Mouse (Mus musculus) heart, embryonic 13.5 days (tissue): ENCODE results near the gene Ncf2. TPM values are rescaled to one million over a fixed set of nuclear protein-coding genes. Genes with fewer than 3 reads are reported as not detected.
"Not testable (repeated sequence)": the region's sequence is repeated elsewhere in the genome, so short reads cannot be mapped to it uniquely, and the experiment has no call there.

ENCODE experiments used
- ATAC-seq: fragments of 200-750 bp; cut with Nextera tagmentation; 2 replicates; pipeline ENCODE4 v1.8.0; 2017; ENCODE audit warnings: moderate TSS enrichment; ENCODE audit not compliant: insufficient number of reproducible peaks, low FRiP score, low TSS enrichment; ENCODE audit errors: extremely low read depth
- H3K27ac ChIP-seq: fragments of 300-500 bp; sonication (generic); replicated peaks from 2 replicates; pipeline ENCODE4 v1.5.1; 2015; ENCODE audit warnings: moderate library complexity, mild to moderate bottlenecking, inconsistent platforms
- H3K27me3 ChIP-seq: fragments of 300-500 bp; sonication (generic); replicated peaks from 2 replicates; pipeline ENCODE4 v1.6.1; 2015; ENCODE audit warnings: mild to moderate bottlenecking, inconsistent platforms
- H3K36me3 ChIP-seq: fragments of 300-500 bp; sonication (generic); 2 replicates; pipeline ENCODE4 v1.6.1; 2015; ENCODE audit warnings: mild to moderate bottlenecking, inconsistent platforms
- H3K4me1 ChIP-seq: fragments of 300-500 bp; sonication (generic); 2 replicates; pipeline ENCODE4 v1.6.1; 2015; ENCODE audit warnings: inconsistent platforms
- H3K4me2 ChIP-seq: fragments of 300-500 bp; sonication (generic); 2 replicates; pipeline ENCODE4 v1.6.1; 2015; ENCODE audit warnings: inconsistent platforms, mild to moderate bottlenecking, moderate library complexity
- H3K4me3 ChIP-seq: fragments of 300-500 bp; sonication (generic); 2 replicates; pipeline ENCODE4 v1.5.1; 2015; ENCODE audit warnings: moderate library complexity, mild to moderate bottlenecking, inconsistent platforms
- H3K9ac ChIP-seq: fragments of 300-500 bp; sonication (generic); 2 replicates; pipeline ENCODE4 v1.6.1; 2015; ENCODE audit warnings: inconsistent platforms, mild to moderate bottlenecking, moderate library complexity
- H3K9me3 ChIP-seq: fragments of 300-500 bp; sonication (generic); 2 replicates; pipeline ENCODE4 v1.6.1; 2016; ENCODE audit warnings: inconsistent platforms
- WGBS: fragments of 180-500 bp; shearing (Covaris S2); methylation state at CpG from one replicate; pipeline ENCODE4 v1.1.7; 2015; ENCODE audit warnings: mixed read lengths; 5-methylcytosine and 5-hydroxymethylcytosine counted together
- polyA plus RNA-seq: library from polyadenylated mRNA; unstranded; fragments of >200 nt; fragmentation: Nextera tagmentation; extraction: Ambion mirVana; gene quantifications from 2 replicates; pipeline ENCODE4 v1.2.1, GENCODE M21; 2015

Gene Ncf2
- polyA plus RNA-seq, 1 experiment from 2014 or later = 4.6 TPM

GRCm38 (mm10) chr1:152785446-152785845 is 14.5 kb upstream of the Ncf2 start:
- WGBS = 78% methylated on average over 3 of the region's 3 CpGs
- H3K4me1 ChIP-seq, H3K36me3 ChIP-seq, H3K9ac ChIP-seq, H3K4me2 ChIP-seq, H3K27me3 ChIP-seq, H3K9me3 ChIP-seq, ATAC-seq, H3K4me3 ChIP-seq, H3K27ac ChIP-seq: not testable (repeated sequence)

GRCm38 (mm10) chr1:152786953-152787352 is 13.0 kb upstream of the Ncf2 start:
- ATAC-seq = no peak
- no peak overlapping the region for H3K4me3 ChIP-seq
- no peaks in the 10 kb centered on the region for H3K9me3 ChIP-seq
- H3K27me3 ChIP-seq = no peaks in the 10 kb centered on the region
- H3K36me3 ChIP-seq = no peaks in the 10 kb centered on the region
- H3K9ac ChIP-seq = no peak overlapping the region
- H3K4me2 ChIP-seq = no peak overlapping the region
- WGBS = 81% methylated on average over 4 of the region's 4 CpGs
- H3K4me1 ChIP-seq = peaks cover 16% of the 10 kb centered on the region
- no peak overlapping the region for H3K27ac ChIP-seq

- Histone ChIP-seq H3K27ac (no peak overlapping the region), H3K9ac (no peak overlapping the region), H3K9me3 (no peaks in the 10 kb centered on the region), H3K4me2 (no peak overlapping the region), H3K4me1 (peaks cover 25% of the 10 kb centered on the region), H3K27me3 (no peaks in the 10 kb centered on the region), H3K4me3 (no peak overlapping the region), H3K36me3 (no peaks in the 10 kb centered on the region)
- ATAC-seq = no peak
- 55% methylated on average over 4 of the region's 4 CpGs for WGBS
These were observed 11.8 kb upstream of the Ncf2 start for GRCm38 (mm10) chr1:152788121-152788660.

- H3K9me3 ChIP-seq = no peaks in the 10 kb centered on the region
- peak overlapping the region; percentile 1; the same call in 1 of the 2 replicates for H3K4me3 ChIP-seq
- no peak for ATAC-seq
- peak overlapping the region; percentile 39 for H3K4me2 ChIP-seq
- peaks cover 31% of the 10 kb centered on the region for H3K4me1 ChIP-seq
- H3K9ac ChIP-seq = no peak overlapping the region
- H3K27me3 ChIP-seq = no peaks in the 10 kb centered on the region
- peak overlapping the region; percentile 77 for H3K27ac ChIP-seq
- H3K36me3 ChIP-seq = no peaks in the 10 kb centered on the region
- 24% methylated on average over 12 of the region's 12 CpGs for WGBS
These were observed 9.7 kb upstream of the Ncf2 start for GRCm38 (mm10) chr1:152790254-152790653.

- H3K27me3 ChIP-seq = no peaks in the 10 kb centered on the region
- H3K4me1 ChIP-seq = peaks cover 34% of the 10 kb centered on the region
- no peak overlapping the region; the same call in 1 of the 2 replicates for H3K4me3 ChIP-seq
- H3K36me3 ChIP-seq = no peaks in the 10 kb centered on the region
- peak overlapping the region; percentile 39 for H3K4me2 ChIP-seq
- H3K9ac ChIP-seq = no peak overlapping the region
- ATAC-seq = peak; percentile 28; the same call in 1 of the 2 replicates
- 3% methylated on average over 6 of the region's 6 CpGs for WGBS
- H3K9me3 ChIP-seq = no peaks in the 10 kb centered on the region
- H3K27ac ChIP-seq = peak overlapping the region; percentile 77
These were observed 9.2 kb upstream of the Ncf2 start for GRCm38 (mm10) chr1:152790821-152791220.

GRCm38 (mm10) chr1:152791269-152791668 is 8.7 kb upstream of the Ncf2 start:
- peak overlapping the region; percentile 39 for H3K4me2 ChIP-seq
- no peak overlapping the region for H3K4me3 ChIP-seq
- peaks cover 37% of the 10 kb centered on the region for H3K4me1 ChIP-seq
- H3K36me3 ChIP-seq = no peaks in the 10 kb centered on the region
- no peaks in the 10 kb centered on the region for H3K27me3 ChIP-seq
- 21% methylated on average over 4 of the region's 4 CpGs for WGBS
- H3K27ac ChIP-seq = peak overlapping the region; percentile 77
- ATAC-seq = no peak
- H3K9me3 ChIP-seq = no peaks in the 10 kb centered on the region
- no peak overlapping the region for H3K9ac ChIP-seq

GRCm38 (mm10) chr1:152792736-152793494 is 7.1 kb upstream of the Ncf2 start:
- Histone ChIP-seq H3K9ac (no peak overlapping the region), H3K4me3 (no peak overlapping the region), H3K4me2 (no peak overlapping the region), H3K27ac (peak overlapping the region; percentile 32; the same call in 1 of the 2 replicates), H3K4me1 (peaks cover 41% of the 10 kb centered on the region), H3K36me3 (no peaks in the 10 kb centered on the region), H3K27me3 (no peaks in the 10 kb centered on the region), H3K9me3 (no peaks in the 10 kb centered on the region)
- WGBS = 58% methylated on average over 12 of the region's 12 CpGs
- no peak for ATAC-seq

- no peak overlapping the region for H3K4me2 ChIP-seq
- H3K27me3 ChIP-seq = no peaks in the 10 kb centered on the region
- H3K4me3 ChIP-seq = no peak overlapping the region
- 66% methylated on average over 6 of the region's 6 CpGs for WGBS
- ATAC-seq = no peak
- H3K9ac ChIP-seq = no peak overlapping the region
- no peaks in the 10 kb centered on the region for H3K9me3 ChIP-seq
- no peaks in the 10 kb centered on the region for H3K36me3 ChIP-seq
- 0 out of 2 replicates have a peak overlapping the region, but pooled peaks have one; percentile 32 for H3K27ac ChIP-seq
- H3K4me1 ChIP-seq = peaks cover 41% of the 10 kb centered on the region
These were observed 6.4 kb upstream of the Ncf2 start for GRCm38 (mm10) chr1:152793495-152794130.

- H3K4me3 ChIP-seq = no peak overlapping the region
- H3K4me2 ChIP-seq = no peak overlapping the region
- no peak for ATAC-seq
- H3K36me3 ChIP-seq = no peaks in the 10 kb centered on the region
- H3K9me3 ChIP-seq = no peaks in the 10 kb centered on the region
- WGBS = 51% methylated on average over 8 of the region's 8 CpGs
- H3K9ac ChIP-seq = no peak overlapping the region
- H3K4me1 ChIP-seq = peaks cover 45% of the 10 kb centered on the region
- H3K27me3 ChIP-seq = no peaks in the 10 kb centered on the region
- H3K27ac ChIP-seq = no peak overlapping the region
These were observed 4.2 kb upstream of the Ncf2 start for GRCm38 (mm10) chr1:152795688-152796255.

GRCm38 (mm10) chr1:152796683-152797263 is 3.2 kb upstream of the Ncf2 start:
- H3K9ac ChIP-seq = no peak overlapping the region
- ATAC-seq = no peak
- H3K27ac ChIP-seq = no peak overlapping the region
- 74% methylated on average over 8 of the region's 8 CpGs for WGBS
- no peak overlapping the region for H3K4me2 ChIP-seq
- no peaks in the 10 kb centered on the region for H3K9me3 ChIP-seq
- no peaks in the 10 kb centered on the region for H3K36me3 ChIP-seq
- H3K27me3 ChIP-seq = no peaks in the 10 kb centered on the region
- H3K4me3 ChIP-seq = no peak overlapping the region
- peaks cover 36% of the 10 kb centered on the region for H3K4me1 ChIP-seq

GRCm38 (mm10) chr1:152798125-152798524 is 1.9 kb upstream of the Ncf2 start:
- Histone ChIP-seq H3K27ac (peak overlapping the region; percentile 29; the same call in 1 of the 2 replicates), H3K27me3 (no peaks in the 10 kb centered on the region), H3K36me3 (no peaks in the 10 kb centered on the region), H3K4me2 (no peak overlapping the region), H3K9me3 (no peaks in the 10 kb centered on the region), H3K9ac (no peak overlapping the region), H3K4me3 (no peak overlapping the region), H3K4me1 (peaks cover 28% of the 10 kb centered on the region)
- ATAC-seq = no peak
- WGBS = 63% methylated on average over 9 of the region's 9 CpGs
